Mouse (Mus musculus) ES-CJ7 (cell line): ENCODE results near the gene Tsen15.
A peak's percentile ranks its signal among the peaks of the same experiment; 100 is the strongest.

Source experiments
- DNase-seq: peaks from one replicate; pipeline ENCODE4 v3.0.0; 2011; ENCODE audit warnings: low read depth, low spot score

The Tsen15 gene

GRCm38 (mm10) chr1:152386188-152386835 is at the start of gene Tsen15:
Tsen15 (minus strand) TSS chr1:152386688.
- DNase-seq = peak; percentile 89

- DNase-seq = no peak
Observed at GRCm38 (mm10) chr1:152434166-152434565, 47.7 kb upstream of the Tsen15 start.

GRCm38 (mm10) chr1:152429805-152430204 is 43.3 kb upstream of the Tsen15 start:
- no peak for DNase-seq

- DNase-seq = no peak
Observed at GRCm38 (mm10) chr1:152427912-152428581, 41.6 kb upstream of the Tsen15 start.

GRCm38 (mm10) chr1:152423052-152423451 is 36.6 kb upstream of the Tsen15 start:
- no peak for DNase-seq

- no peak for DNase-seq
Observed at GRCm38 (mm10) chr1:152422295-152422694, 35.8 kb upstream of the Tsen15 start.

GRCm38 (mm10) chr1:152417602-152418001 is 31.1 kb upstream of the Tsen15 start:
- DNase-seq = no peak

GRCm38 (mm10) chr1:152416306-152416904 is 29.9 kb upstream of the Tsen15 start:
- DNase-seq = no peak

- peak; percentile 75 for DNase-seq
Observed at GRCm38 (mm10) chr1:152414451-152414850, 28.0 kb upstream of the Tsen15 start.

- DNase-seq = no peak
Observed at GRCm38 (mm10) chr1:152413961-152414360, 27.5 kb upstream of the Tsen15 start.

- DNase-seq = peak; percentile 77
Observed at GRCm38 (mm10) chr1:152413116-152413515, 26.6 kb upstream of the Tsen15 start.

- DNase-seq = no peak
Observed at GRCm38 (mm10) chr1:152410657-152411056, 24.2 kb upstream of the Tsen15 start.

GRCm38 (mm10) chr1:152409356-152409755 is 22.9 kb upstream of the Tsen15 start:
- no peak for DNase-seq

- DNase-seq = no peak
Observed at GRCm38 (mm10) chr1:152407021-152407946, 20.8 kb upstream of the Tsen15 start.

- no peak for DNase-seq
Observed at GRCm38 (mm10) chr1:152400556-152401540, 14.4 kb upstream of the Tsen15 start.

- DNase-seq = peak; percentile 61
Observed at GRCm38 (mm10) chr1:152399790-152400555, 13.5 kb upstream of the Tsen15 start, which contains the start of gene Colgalt2. Colgalt2 (plus strand) TSS chr1:152399830.

GRCm38 (mm10) chr1:152398708-152399107 is 12.2 kb upstream of the Tsen15 start:
- no peak for DNase-seq

GRCm38 (mm10) chr1:152394956-152395515 is 8.5 kb upstream of the Tsen15 start:
- no peak for DNase-seq

GRCm38 (mm10) chr1:152394137-152394536 is 7.6 kb upstream of the Tsen15 start:
- DNase-seq = no peak
